Mouse (Mus musculus) gastrocnemius, adult 2 months (tissue): ENCODE results near the gene Pkn3. TPM values are rescaled to one million over a fixed set of nuclear protein-coding genes. Genes with fewer than 3 reads are reported as not detected.
"Not testable (repeated sequence)": the region's sequence is repeated elsewhere in the genome, so short reads cannot be mapped to it uniquely, and the experiment has no call there.

Experiments
- DNase-seq: peaks from one replicate; pipeline ENCODE4 v3.0.0; 2022
- H3K27ac ChIP-seq: fragments of 200-600 bp; 2 replicates; pipeline ENCODE4 v1.8.1; 2022; ENCODE audit warnings: mild to moderate bottlenecking
- H3K4me3 ChIP-seq: fragments of 200-600 bp; 2 replicates; pipeline ENCODE4 v1.8.1; 2022; ENCODE audit warnings: mild to moderate bottlenecking, moderate library complexity
- CTCF ChIP-seq: fragments of 200-600 bp; IDR thresholded peaks from 2 replicates; pipeline ENCODE4 v1.8.1; 2022; ENCODE audit warnings: antibody characterized with exemption, mild to moderate bottlenecking, moderate library complexity
- intact Hi-C: fragments of 180-260 bp; cut with DNase I; formaldehyde crosslinking; loops from one replicate; pipeline ENCODE4 v1.15.1; 2025
- total RNA-seq, 2 experiments: library from RNA; stranded (reverse); gene quantifications; 2 replicates each; pipeline ENCODE4 v1.2.3; 2021

Gene Pkn3
- total RNA-seq, 2 experiments from 2014 or later = 3.6 to 4.1 TPM

DNA sequence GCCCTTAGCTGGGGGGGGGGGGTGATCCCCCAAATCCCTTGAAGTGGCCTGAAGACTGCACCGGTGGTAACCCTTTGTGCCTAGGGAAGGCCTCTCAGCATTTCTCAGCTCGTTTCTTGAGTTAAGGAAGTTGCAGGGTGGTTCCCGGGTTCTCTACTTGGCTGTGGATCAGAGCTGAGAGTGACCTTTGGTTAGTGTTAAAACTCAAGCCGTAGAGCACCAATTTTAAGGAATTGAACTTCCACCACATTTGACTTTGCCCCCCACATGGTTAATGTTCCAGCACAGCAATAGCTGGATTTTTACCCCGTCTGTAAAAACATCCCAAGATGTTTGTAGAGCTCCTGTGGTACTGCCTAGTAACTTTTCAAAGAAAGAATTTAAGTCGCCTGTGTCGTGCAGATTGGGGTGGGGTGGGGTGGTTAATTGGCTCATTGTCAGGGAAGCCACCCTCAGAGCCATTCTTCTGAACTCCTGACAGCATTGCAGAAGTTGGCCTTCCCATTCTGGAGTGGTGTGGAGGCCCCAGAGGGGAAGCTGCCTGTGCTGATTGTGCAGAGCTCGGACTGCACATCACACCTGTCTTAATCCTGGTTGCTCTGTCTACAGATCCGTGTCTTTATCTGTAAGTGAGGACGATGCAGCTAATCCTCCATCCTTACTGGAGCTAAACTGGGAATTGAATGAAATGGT, 57.6 kb downstream of the Pkn3 start:
- Histone ChIP-seq H3K4me3 (peak overlapping the region; percentile 90), H3K27ac (peak overlapping the region; percentile 98)
- no peak for TF ChIP-seq CTCF
- intact Hi-C loops = no loop called here
- no peak for DNase-seq

DNA sequence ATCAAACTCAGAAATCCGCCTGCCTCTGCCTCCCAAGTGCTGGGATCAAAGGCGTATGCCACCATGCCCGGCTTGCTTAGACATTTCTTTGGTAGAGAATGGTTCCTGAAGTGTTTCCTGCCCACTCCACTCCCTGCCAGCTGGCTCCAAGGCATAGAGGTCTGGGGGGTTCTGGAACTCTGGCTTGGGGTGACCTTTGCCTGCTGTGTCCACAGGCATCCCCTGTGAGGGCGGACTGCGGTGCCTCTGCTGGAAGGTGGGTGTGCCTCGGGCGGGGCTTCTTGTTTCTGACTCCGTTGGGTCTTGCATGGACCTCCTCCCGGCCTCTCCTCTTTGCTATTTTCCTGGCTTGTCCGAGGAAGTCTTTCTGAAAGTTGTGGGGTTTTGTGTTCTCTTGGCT, 59.0 kb downstream of the Pkn3 start:
- H3K27ac ChIP-seq = no peak overlapping the region
- TF ChIP-seq CTCF = no peak
- no peak overlapping the region for H3K4me3 ChIP-seq
- intact Hi-C loops = no loop called here
- DNase-seq = no peak

DNA sequence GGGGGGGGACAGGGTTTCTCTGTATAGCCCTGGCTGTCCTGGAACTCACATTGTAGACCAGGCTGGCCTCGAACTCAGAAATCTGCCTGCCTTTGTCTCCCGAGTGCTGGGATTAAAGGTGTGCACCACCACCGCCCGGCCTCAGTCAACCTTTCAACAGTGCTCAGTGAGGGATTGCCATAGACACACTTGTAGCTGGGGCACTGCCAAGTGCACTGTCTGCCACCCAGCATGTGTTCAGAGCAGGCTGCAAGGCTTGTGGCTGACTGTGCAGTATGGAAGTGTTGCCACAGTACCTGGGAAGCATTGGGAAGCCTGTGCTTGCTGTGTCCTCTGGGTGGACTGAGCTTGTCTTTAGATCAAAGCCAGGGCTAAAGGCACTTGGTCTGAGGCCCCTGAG, 62.5 kb downstream of the Pkn3 start:
- H3K4me3 ChIP-seq, intact Hi-C loops, DNase-seq, H3K27ac ChIP-seq: not testable (repeated sequence)

Other genes starting within 250 kb of the Pkn3 start
- gene Cercam, start 208.5 kb upstream of the Pkn3 start, total RNA-seq = 1 to 10 TPM; 2.2 to 4.6 TPM
- gene Odf2, start 188.5 kb upstream of the Pkn3 start, total RNA-seq = 10 to 100 TPM; 11.9 to 12.7 TPM
- 10 to 100 TPM; 23.2 to 28.3 TPM for gene Gle1, start 142.3 kb upstream of the Pkn3 start, total RNA-seq
- gene Sptan1, start 112.1 kb upstream of the Pkn3 start, total RNA-seq = 10 to 100 TPM; 41.8 to 62.1 TPM
- 1 to 10 TPM; 4.4 to 5.0 TPM for gene Wdr34, start 28.8 kb upstream of the Pkn3 start, total RNA-seq
- gene Set, start 20.3 kb upstream of the Pkn3 start, total RNA-seq = 100 to 1,000 TPM in 1 of 2 experiments, 10 to 100 TPM in 1; 93.8 to 110 TPM
- gene Zdhhc12, start 16.0 kb downstream of the Pkn3 start, total RNA-seq = 1 to 10 TPM; 2.0 to 3.5 TPM
- gene Zer1, start 46.9 kb downstream of the Pkn3 start, total RNA-seq = 10 to 100 TPM; 23.1 to 25.2 TPM
- gene Tbc1d13, start 56.1 kb downstream of the Pkn3 start, total RNA-seq = 10 to 100 TPM; 12.9 to 17.5 TPM
- gene Endog, start 93.8 kb downstream of the Pkn3 start, total RNA-seq = 10 to 100 TPM; 50.8 to 67.6 TPM
- gene Spout1, start 100.8 kb downstream of the Pkn3 start, total RNA-seq = 1 to 10 TPM; 4.2 to 4.5 TPM
- gene Kyat1, start 128.2 kb downstream of the Pkn3 start, total RNA-seq = 10 to 100 TPM; 23.4 to 30.3 TPM
- 10 to 100 TPM; 19.6 to 37.9 TPM for gene Lrrc8a, start 160.0 kb downstream of the Pkn3 start, total RNA-seq
- 1 to 10 TPM; 1.1 to 1.4 TPM for gene Gm28035, start 162.9 kb downstream of the Pkn3 start, total RNA-seq
- gene Phyhd1, start 188.5 kb downstream of the Pkn3 start, total RNA-seq = 10 to 100 TPM; 27.8 to 34.5 TPM
- gene Gm28038, start 203.4 kb downstream of the Pkn3 start, total RNA-seq = 1 to 10 TPM in 1 of 2 experiments, not detected in 1; 1.8 TPM
- gene Dolk, start 208.7 kb downstream of the Pkn3 start, total RNA-seq = 10 to 100 TPM; 20.2 to 21.0 TPM
- gene Nup188, start 208.7 kb downstream of the Pkn3 start, total RNA-seq = 1 to 10 TPM; 8.4 to 9.9 TPM